Mouse (Mus musculus) embryonic fibroblast, embryonic 13.5 days (primary cell): ENCODE results near the gene Ece2.

ENCODE experiments used
- CTCF ChIP-seq: IDR thresholded peaks from 2 replicates; pipeline ENCODE4 v1.5.1; 2011; ENCODE audit warnings: mild to moderate bottlenecking, control low read depth, low read length, moderate library complexity, borderline replicate concordance; ENCODE audit not compliant: insufficient read depth
- POLR2A ChIP-seq: IDR thresholded peaks from 2 replicates; pipeline ENCODE4 v1.6.1; 2011; ENCODE audit warnings: low read depth, mild to moderate bottlenecking, control low read depth, low read length, moderate library complexity

DNA sequence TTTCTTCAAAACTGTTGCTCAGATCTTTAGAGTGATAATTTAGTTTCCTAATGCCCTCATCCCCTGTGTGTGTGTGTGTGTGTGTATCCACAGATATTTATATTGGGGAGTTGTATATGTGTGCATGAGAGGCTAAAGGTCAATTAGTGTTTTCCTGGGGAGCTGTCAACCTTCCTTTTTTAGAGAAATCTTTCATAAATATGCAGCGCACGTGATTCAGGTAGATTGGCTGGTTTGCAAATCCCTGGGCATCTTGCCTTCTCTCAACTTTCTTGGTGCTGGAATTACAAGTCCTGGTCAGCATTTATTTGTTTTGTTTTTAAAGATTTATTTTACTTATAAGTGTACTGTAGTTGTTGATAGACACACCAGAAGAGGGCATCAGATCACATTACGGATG, 40.7 kb downstream of the Ece2 start:
- no peak for TF ChIP-seq CTCF
- no peak for TF ChIP-seq POLR2A
